Mouse (Mus musculus) urinary bladder, postnatal 10 days (tissue): ENCODE data around the gene Gm20388.

ENCODE experiments used
- DNase-seq: peaks from one replicate; pipeline ENCODE4 v3.0.0; 2022; ENCODE audit warnings: low spot score

Gm20388 gene

DNA sequence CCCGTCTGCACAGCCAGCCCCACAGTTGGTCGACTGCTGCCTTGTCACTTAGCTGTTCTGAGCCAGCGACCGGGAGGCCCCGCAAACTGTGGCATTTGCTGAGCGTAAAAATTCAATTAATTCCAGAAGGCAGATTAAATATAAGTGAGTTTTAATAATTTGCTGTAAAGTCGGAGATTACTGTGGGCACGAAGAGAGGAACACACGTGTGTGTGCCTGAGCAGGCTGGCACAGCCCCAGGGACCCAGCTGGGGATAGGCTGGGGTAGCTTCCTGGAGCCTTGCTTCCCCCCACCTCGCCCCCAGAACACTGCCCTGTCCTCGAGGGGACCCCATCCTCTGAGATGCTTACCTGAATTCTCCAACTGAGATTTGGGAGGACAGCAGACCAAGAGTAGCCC lies 601.7 kb downstream of the Gm20388 start:
- DNase-seq = no peak

DNA sequence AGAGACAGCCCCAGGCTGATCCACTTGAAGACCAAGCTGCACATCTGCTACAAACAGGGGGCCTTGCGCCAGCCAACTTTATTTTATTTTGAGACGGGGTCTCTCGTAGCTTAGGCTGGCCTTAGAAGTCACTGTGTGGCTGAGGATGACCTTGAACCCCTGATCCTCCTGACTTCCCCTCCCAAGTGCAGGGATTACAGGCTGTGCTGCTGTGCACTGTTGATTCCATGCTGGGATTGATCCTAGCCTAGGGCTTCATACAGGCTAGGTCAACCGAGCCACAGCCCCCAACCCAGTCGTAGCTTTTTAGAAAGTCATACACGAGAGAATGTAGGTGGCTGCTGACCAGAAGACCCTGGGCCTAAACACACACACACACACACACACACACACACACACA lies 602.5 kb downstream of the Gm20388 start:
- DNase-seq = no peak

DNA sequence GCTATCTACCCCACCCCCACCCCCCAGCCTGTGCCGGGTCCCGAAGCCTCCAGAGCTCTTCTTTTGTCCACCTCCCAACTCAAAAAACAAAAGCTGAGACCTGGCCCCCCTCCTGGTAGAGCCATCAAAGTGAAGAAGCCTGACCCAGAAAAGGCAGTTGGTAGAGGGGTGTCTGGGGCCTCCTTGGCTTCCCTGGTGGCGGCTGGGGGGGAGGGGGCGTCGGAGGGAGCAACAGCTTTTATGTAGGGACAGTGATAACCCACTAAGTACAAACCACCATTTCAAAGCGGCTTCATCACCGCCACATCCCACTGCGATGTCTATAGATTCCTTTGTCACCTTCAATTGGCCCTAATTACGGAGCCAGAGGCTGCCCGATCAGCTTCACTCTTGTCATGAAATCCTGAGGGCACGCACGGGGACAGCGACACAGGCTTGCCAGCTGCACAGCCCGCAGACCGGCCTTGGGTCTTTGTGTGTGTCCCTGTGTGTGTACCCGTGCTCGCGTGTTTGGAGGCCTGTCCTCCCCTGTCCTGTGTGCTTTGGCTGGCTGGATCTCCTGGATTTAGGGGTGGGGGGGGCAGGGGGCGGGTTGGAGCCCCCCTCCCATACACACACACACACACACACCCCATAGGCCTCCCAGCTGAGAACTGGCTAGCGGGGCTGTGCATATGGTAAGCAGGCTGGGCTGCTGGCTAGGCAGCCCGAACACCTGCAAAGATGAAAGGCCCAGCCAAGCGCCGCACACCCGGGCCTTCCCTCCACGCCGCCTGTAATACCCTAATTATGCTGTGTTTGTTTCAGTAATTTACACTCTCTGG lies 603.2 kb downstream of the Gm20388 start:
- no peak for DNase-seq

GRCm38 (mm10) chr8:120515214-120515613 lies 604.6 kb downstream of the Gm20388 start:
- DNase-seq = no peak

DNA sequence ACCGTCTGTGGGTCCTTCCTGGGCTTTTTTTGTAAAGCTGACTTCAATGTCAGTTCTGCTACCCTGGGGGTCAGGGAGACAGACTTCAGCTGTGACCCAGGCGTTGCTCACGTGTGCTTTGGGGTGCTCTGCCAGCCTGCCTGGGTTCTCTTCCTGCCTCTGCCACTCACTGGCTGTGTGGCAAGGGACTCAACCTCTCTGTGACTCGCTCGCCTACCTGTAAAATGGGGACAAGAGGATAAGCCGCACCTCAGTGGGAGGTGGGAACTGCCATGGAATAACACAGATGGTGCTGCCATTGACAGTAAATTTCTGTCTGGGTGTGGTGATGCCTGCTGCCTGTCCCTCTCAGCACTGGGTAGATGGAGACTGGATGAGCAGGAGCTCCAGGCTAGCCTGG lies 605.0 kb downstream of the Gm20388 start:
- no peak for DNase-seq

GRCm38 (mm10) chr8:120516182-120516755 lies 605.6 kb downstream of the Gm20388 start:
- DNase-seq = no peak

DNA sequence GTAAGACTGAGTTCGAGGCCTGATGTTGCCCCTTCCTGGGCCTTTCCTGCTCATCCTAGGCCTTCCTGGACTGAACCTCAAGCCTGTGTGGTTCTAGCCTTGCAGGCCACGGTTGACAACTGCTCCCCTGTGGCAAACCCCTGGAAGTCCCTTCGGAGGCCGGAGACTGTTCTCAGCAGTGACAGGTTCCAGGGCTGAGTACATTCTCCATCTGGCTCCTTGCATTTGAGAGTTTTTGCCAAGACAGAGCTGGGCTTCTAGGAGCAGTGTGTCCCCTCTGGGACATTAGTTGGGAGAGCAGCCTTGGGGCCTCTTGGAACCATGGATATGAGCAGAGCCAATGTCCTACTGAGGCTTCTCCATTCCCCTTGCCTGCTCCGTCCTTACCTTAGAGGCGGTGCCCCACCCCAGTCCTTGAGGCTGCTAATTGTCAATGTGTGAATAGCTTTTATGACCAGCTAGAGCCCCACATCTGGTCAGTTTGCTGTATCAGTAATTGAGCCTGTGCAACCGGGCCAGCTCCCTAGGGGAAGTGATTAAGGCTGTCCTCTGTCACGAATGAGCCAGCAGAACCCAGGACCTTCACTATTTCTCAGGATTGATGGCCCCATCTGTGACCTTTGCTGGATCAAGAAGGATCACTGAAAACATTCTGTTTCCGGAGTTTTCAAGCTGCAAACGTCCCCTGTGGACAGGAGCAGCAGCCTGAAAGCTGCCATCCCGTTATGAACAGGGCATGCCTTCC lies 607.2 kb downstream of the Gm20388 start:
- no peak for DNase-seq

DNA sequence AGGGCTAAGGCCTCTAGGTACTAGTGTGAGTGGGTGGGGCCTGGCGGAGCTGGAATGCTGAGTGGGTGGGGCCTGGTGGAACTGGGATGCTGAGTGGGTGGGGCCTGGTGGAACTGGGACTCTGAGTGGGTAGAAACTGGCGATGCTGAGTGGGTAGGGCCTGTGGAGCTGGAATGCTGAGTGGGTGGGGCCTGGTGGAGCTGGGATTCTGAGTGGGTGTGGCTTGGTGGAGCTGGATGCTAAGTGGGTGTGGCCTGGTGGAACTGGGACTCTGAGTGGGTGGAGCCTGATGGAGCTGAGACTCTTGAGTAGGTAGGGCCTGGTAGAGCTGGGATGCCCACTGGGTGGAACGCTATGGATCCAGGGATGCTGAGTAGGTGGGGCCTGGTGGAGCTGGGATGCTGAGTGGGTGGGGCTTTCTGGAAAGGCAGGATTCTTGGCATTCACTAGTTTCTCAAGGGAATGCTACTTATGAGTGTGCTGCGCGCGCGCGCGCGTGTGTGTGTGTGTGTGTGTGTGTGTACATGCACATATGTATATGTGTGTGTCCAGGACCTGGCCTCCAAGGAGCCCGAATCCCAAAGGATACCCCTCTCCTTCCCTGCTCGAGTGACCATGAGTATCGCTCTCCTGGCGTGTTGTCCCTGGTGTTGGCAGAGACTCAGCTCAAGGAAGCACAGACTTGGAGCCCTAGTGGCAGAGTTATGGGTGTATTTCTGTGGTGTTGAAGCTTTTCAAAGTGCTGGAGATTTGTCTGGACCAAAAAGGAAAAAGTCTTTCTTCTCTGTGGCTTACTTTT lies 608.3 kb downstream of the Gm20388 start:
- no peak for DNase-seq

DNA sequence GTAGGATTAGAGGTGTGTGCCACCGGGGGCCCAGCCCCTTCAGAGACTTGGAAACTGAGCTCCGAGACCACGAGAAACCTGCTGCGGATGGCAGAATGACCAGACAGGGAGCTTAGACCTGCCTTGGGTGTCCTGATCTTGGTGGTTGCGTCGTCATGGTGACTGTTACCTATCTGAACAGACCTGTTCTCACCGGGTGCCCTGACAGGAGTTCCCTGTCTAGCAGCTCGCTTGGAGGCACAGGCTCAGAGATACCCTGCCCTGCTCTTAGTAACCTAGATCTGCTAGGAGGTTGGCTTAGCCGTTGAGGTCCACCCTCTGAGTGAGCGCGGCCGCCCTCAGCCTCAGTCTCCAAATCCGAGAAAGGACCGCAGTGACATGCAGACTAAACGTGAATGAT lies 609.6 kb downstream of the Gm20388 start:
- DNase-seq = no peak

- no peak for DNase-seq
Measured at GRCm38 (mm10) chr8:120520707-120521590, 610.3 kb downstream of the Gm20388 start.

GRCm38 (mm10) chr8:120521591-120521965 lies 610.9 kb downstream of the Gm20388 start:
- no peak for DNase-seq

- DNase-seq = no peak
Measured at GRCm38 (mm10) chr8:120523641-120524040, 613.0 kb downstream of the Gm20388 start.

DNA sequence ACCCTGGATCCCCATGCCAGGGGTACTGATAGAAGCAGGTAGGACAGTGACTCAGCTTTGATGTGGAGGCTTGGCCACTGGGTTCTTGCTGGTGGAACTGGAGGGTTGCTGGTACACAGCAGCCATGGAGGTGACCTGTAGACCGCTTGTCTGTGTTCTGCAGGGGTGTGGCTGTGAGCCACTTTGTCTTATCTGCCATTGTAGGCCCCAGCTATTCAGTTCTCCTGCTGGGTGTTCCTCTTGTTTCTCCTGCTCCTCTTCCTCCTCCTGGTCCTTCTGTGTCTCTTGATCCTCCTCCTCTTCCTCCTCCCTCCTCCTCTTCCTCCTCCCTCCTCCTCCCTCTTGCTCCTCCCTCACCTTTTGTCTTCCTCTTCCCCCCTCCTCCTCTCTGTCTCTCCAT lies 614.5 kb downstream of the Gm20388 start:
- DNase-seq = no peak

- DNase-seq = no peak
Measured at GRCm38 (mm10) chr8:120525832-120526231, 615.2 kb downstream of the Gm20388 start.

GRCm38 (mm10) chr8:120526577-120526976 lies 615.9 kb downstream of the Gm20388 start:
- DNase-seq = no peak

- no peak for DNase-seq
Measured at GRCm38 (mm10) chr8:120528332-120528731, 617.7 kb downstream of the Gm20388 start.

DNA sequence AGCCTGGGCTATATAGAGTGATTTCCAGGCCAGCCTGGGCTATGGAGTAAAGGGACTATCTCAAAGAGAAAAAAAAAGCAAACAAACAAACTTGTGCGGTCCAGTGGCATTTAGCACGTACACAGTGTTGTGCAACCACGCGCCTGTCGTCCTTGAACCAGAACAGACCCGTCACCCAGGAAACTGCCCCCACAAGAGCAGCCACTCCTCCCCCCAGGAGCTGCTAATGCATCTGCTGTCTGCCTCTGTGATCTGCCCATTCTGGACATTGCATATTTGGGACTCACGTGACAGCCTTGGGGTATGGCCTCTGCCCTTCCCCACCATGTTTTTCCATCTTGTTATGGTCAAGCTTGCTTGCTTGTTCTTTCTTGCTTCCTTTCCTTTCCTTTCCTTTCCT lies 618.6 kb downstream of the Gm20388 start:
- DNase-seq = no peak

- DNase-seq = no peak
Measured at GRCm38 (mm10) chr8:120530954-120531656, 620.5 kb downstream of the Gm20388 start.

DNA sequence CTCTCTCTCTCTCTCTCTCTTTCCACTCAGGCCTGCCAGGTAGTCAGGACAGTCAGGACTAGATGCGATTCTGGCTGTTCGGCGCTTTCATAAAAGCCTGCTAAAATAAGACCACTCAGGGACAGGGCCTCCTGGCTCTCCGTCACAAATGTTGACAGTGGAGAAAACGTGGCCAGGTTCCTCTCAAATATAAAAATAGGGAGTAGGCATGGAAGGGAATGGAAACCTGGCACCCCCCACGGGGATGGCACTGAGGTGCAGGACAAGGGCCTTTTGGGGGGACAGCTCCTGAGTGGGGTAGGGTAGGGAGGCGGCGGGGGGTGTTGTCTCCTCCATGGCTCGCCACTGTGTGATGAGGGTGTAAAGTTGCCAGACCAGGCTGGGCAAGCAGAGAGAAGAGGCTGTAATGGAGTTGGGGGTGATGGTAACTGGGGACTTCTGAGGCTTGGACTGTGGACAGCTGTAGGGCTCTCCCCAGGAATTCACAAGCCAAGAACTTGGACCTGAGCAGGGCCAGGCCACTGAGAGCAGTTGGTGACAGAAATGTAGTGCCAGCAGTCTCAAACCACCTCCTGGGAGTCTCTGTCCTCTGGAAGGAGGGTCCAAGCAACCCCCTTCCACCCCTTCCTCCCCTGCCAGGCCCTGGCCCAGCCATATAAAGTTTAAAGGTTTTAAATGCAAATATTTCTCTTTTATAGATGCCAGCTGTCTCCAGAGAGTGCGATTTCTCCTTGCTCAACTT lies 621.3 kb downstream of the Gm20388 start:
- no peak for DNase-seq
